Mouse (Mus musculus): ENCODE measurements around the gene Ceacam9.

- TF ChIP-seq EP300 (IDR thresholded peaks at IDR 0.05) (no peak), CTCF (IDR thresholded peaks at IDR 0.05) (no peak)
Observed at GRCm38 (mm10) chr7:16760292-16760691, 38.6 kb downstream of the Ceacam9 start.

Measured in lung, postnatal 0 days (tissue).